Mouse (Mus musculus): Measurements from ENCODE around the gene Antxrl. TPM values are rescaled to one million over a fixed set of nuclear protein-coding genes. Genes with fewer than 3 reads are reported as not detected.

Antxrl gene
- total and polyA plus RNA-seq, 2 experiments from 2014 or later = not detected

DNA sequence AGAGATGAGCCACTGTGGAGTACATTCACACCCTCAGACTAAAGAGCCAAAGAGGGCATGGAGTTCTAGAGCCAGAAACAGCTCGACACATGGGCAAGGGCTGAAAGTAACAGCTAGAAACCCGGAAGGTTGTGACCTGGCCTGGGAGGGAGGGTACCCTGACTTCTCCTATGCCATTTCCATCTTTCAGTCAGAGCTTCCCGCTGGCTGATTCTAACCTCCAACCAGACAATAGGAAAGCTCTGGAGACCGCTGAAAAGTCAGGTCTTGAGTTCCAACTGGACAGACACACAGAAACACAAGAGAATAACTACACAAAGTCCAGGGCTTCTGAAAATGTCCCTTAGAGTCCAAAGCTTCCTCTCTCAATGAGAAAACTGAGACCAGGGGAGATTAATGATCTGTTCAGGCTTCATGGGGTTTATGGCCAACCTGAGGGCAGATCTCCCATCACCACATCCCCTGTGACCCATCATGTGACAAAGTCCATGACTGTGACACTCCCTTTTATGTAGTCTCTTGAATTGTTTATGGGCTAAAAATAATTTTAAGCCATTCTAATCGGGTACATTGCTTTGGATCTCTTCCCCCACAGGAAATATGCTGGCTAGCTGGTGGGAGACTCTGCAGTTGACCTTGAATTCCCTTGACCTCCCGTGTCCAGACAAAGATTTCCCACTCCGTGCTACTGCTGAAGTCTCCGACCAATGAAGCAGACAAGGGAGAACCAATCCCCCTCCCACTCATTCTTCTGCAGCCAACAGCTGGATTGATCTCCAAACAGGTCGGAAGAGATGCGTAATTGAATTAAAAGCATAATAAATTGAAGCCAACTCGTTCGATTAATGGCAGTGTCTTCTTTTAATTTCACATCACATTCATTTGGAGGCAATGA, 67.8 kb downstream of the Antxrl start:
- Histone ChIP-seq H3K27me3 (ENCODE audit: insufficient read depth, low read length) (no peaks in the 10 kb centered on the region), H3K4me3 (ENCODE audit: low read depth, low read length) (no peak overlapping the region), H3K36me3 (ENCODE audit: insufficient read depth) (no peaks in the 10 kb centered on the region), H3K4me1 (ENCODE audit: insufficient read depth) (no peaks in the 10 kb centered on the region), H3K9me3 (ENCODE audit: low read length) (no peaks in the 10 kb centered on the region), H3K27ac (ENCODE audit: low read depth, low read length) (no peak overlapping the region), H3K4me2 (ENCODE audit: low read depth) (no peak overlapping the region), H3K9ac (no peak overlapping the region)
- ATAC-seq (no peak), DNase-seq (no peak)
- TF ChIP-seq CTCF (IDR thresholded peaks at IDR 0.05; ENCODE audit: low read depth) = no peak
- 83% methylated on average over 12 of the region's 12 CpGs for WGBS

DNA sequence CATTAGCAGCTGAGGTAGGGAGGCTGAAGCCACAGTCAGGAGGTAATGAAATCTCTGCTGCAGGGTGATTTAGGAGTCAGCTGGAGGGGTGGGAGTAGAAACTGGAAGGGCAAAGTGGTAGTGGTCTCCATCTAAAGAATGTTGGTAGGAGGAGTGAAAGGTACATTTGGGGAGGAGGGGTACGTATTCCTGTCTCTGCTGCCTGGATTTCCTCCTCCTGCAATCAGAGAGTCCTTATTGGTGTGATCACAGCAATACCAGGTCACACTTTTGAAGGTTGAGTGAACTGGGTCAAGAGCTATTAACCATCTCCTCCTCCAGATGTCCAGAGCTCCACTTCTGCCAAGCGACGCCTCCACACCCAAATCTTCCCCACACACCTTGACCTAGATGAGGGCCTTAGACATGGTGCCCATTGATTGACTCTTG, 68.4 kb downstream of the Antxrl start:
- Histone ChIP-seq H3K9me3 (ENCODE audit: low read length) (no peaks in the 10 kb centered on the region), H3K27me3 (ENCODE audit: insufficient read depth, low read length) (no peaks in the 10 kb centered on the region), H3K9ac (no peak overlapping the region), H3K27ac (ENCODE audit: low read depth, low read length) (no peak overlapping the region), H3K4me3 (ENCODE audit: low read depth, low read length) (no peak overlapping the region), H3K4me2 (ENCODE audit: low read depth) (no peak overlapping the region), H3K36me3 (ENCODE audit: insufficient read depth) (no peaks in the 10 kb centered on the region), H3K4me1 (ENCODE audit: insufficient read depth) (no peaks in the 10 kb centered on the region)
- TF ChIP-seq CTCF (IDR thresholded peaks at IDR 0.05; ENCODE audit: low read depth) = no peak
- ATAC-seq (no peak), DNase-seq (no peak)
- WGBS = 89% methylated on average over 3 of the region's 3 CpGs

DNA sequence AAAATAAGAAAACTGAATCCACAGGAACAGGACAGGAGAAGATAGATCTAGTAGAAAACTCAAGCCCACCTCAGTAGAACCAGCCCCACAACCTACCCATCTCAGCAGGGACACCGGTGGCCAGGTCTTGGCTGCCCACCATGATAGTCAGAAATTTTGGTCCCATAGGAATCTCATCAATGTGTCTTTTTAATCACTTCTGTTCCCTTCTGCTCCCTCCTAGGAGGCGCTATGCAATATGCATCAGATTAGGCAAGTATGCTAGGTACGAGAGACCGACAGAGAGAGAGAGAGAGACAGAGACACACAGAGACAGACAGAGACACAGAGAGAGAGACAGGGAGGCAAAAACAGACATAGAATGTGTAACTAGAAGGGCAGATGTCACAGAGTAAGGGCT, 69.2 kb downstream of the Antxrl start:
- H3K27ac ChIP-seq (ENCODE audit: low read depth, low read length) = no peak overlapping the region
- H3K4me2 ChIP-seq (ENCODE audit: low read depth) = no peak overlapping the region
- DNase-seq (no peak), ATAC-seq (no peak)
- H3K36me3 ChIP-seq (ENCODE audit: insufficient read depth) = no peaks in the 10 kb centered on the region
- no peaks in the 10 kb centered on the region for H3K27me3 ChIP-seq (ENCODE audit: insufficient read depth, low read length)
- no peaks in the 10 kb centered on the region for H3K4me1 ChIP-seq (ENCODE audit: insufficient read depth)
- WGBS = 95% methylated on average over 4 of the region's 4 CpGs
- H3K9me3 ChIP-seq (ENCODE audit: low read length) = no peaks in the 10 kb centered on the region
- no peak overlapping the region for H3K9ac ChIP-seq
- H3K4me3 ChIP-seq (ENCODE audit: low read depth, low read length) = no peak overlapping the region
- no peak for TF ChIP-seq CTCF (IDR thresholded peaks at IDR 0.05; ENCODE audit: low read depth)

Other genes with a start within 250 kb of the Antxrl start
- gene Gdf10, start 129.1 kb upstream of the Antxrl start, total RNA-seq (2014; rRNA removed) = 6.8 and 8.8 TPM in 2 replicates
- 9.6 and 10.6 TPM in 2 replicates for gene Gdf10, start 129.1 kb upstream of the Antxrl start, polyA plus RNA-seq (2015; fragmentation: Nextera tagmentation; extraction: Ambion mirVana)
- gene Gdf2, start 111.7 kb upstream of the Antxrl start, total RNA-seq (2014; rRNA removed) = 0.05 TPM in 1 of 2 replicates, not detected in the other
- gene Gdf2, start 111.7 kb upstream of the Antxrl start, polyA plus RNA-seq (2015; fragmentation: Nextera tagmentation; extraction: Ambion mirVana) = 0.06 TPM in 1 of 2 replicates, not detected in the other
- gene Rbp3, start 98.7 kb upstream of the Antxrl start, total RNA-seq (2014; rRNA removed) = 0.29 and 0.46 TPM in 2 replicates
- 0.16 and 0.34 TPM in 2 replicates for gene Rbp3, start 98.7 kb upstream of the Antxrl start, polyA plus RNA-seq (2015; fragmentation: Nextera tagmentation; extraction: Ambion mirVana)
- 1.3 and 1.8 TPM in 2 replicates for gene Zfp488, start 73.9 kb upstream of the Antxrl start, total RNA-seq (2014; rRNA removed)
- gene Zfp488, start 73.9 kb upstream of the Antxrl start, polyA plus RNA-seq (2015; fragmentation: Nextera tagmentation; extraction: Ambion mirVana) = 0.36 TPM in 2 replicates
- not detected in 2 replicates for gene Gm30083, start 37.5 kb upstream of the Antxrl start, total RNA-seq (2014; rRNA removed)
- gene Gm30083, start 37.5 kb upstream of the Antxrl start, polyA plus RNA-seq (2015; fragmentation: Nextera tagmentation; extraction: Ambion mirVana) = not detected in 2 replicates
- gene Gm5460, start 35.9 kb upstream of the Antxrl start, total RNA-seq (2014; rRNA removed) = not detected in 2 replicates
- not detected in 2 replicates for gene Gm5460, start 35.9 kb upstream of the Antxrl start, polyA plus RNA-seq (2015; fragmentation: Nextera tagmentation; extraction: Ambion mirVana)
- gene Anxa8, start 33.3 kb downstream of the Antxrl start, total RNA-seq (2014; rRNA removed) = 0.14 and 0.54 TPM in 2 replicates
- gene Anxa8, start 33.3 kb downstream of the Antxrl start, polyA plus RNA-seq (2015; fragmentation: Nextera tagmentation; extraction: Ambion mirVana) = 0.40 and 0.63 TPM in 2 replicates
- gene A630023A22Rik, start 50.0 kb downstream of the Antxrl start, total RNA-seq (2014; rRNA removed) = not detected in 2 replicates
- not detected in 2 replicates for gene A630023A22Rik, start 50.0 kb downstream of the Antxrl start, polyA plus RNA-seq (2015; fragmentation: Nextera tagmentation; extraction: Ambion mirVana)
- 0.08 and 0.19 TPM in 2 replicates for gene Npy4r, start 99.8 kb downstream of the Antxrl start, total RNA-seq (2014; rRNA removed)
- 0.05 and 0.10 TPM in 2 replicates for gene Npy4r, start 99.8 kb downstream of the Antxrl start, polyA plus RNA-seq (2015; fragmentation: Nextera tagmentation; extraction: Ambion mirVana)
- gene Gprin2, start 148.9 kb downstream of the Antxrl start, total RNA-seq (2014; rRNA removed) = 23.3 and 26.0 TPM in 2 replicates
- gene Gprin2, start 148.9 kb downstream of the Antxrl start, polyA plus RNA-seq (2015; fragmentation: Nextera tagmentation; extraction: Ambion mirVana) = 6.9 and 8.0 TPM in 2 replicates
- gene Syt15, start 166.9 kb downstream of the Antxrl start, total RNA-seq (2014; rRNA removed) = 1.0 and 1.5 TPM in 2 replicates
- 0.35 and 0.65 TPM in 2 replicates for gene Syt15, start 166.9 kb downstream of the Antxrl start, polyA plus RNA-seq (2015; fragmentation: Nextera tagmentation; extraction: Ambion mirVana)